Mouse (Mus musculus) left cerebral cortex, adult 9 months (tissue): ENCODE measurements around the gene Atad2b.

Source experiments
- DNase-seq, 2 experiments: peaks; one replicate each; pipeline ENCODE4 v3.0.0; 2022; ENCODE audit warnings: low spot score in 2 of 2

Atad2b gene

DNA sequence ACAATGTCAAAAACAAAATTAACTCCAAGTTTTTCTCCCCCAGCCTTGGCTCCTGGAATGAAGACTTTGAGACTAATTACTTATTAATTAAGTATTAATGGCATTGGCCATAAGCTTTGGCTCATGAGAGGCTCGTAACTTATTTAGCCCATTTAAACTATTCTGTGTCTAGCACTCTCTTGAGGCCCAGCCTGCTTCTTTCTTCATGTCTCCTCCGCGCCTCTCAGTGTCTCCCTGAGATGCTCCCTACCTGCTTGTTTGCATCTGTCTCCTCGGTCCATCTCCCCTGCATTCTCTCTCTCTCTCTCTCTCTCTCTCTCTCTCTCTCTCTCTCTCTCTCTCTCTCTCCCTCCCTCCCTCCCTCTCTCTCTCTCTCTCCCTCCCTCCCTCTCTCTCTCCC, 164.3 kb downstream of the Atad2b start:
- no peak for DNase-seq

DNA sequence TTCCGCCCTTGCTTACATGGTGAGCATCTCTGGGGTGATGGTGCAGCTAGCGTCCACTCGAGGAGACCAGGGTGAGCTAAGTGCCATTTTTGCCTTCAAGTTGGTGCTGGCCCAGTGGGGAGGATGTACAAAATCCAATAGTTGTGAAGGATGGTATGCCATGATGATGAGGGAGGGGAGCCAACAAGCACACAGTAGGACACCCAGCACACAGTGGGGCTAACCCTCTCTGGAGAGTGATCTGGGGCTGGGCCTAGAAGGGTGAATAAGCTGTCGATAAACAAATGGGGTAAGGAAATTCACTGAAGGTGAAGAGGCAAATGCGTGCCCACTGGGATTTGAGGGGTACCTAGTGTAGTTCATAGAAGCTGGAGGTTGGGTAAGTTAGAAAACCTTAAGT, 167.6 kb downstream of the Atad2b start:
- DNase-seq = no peak

DNA sequence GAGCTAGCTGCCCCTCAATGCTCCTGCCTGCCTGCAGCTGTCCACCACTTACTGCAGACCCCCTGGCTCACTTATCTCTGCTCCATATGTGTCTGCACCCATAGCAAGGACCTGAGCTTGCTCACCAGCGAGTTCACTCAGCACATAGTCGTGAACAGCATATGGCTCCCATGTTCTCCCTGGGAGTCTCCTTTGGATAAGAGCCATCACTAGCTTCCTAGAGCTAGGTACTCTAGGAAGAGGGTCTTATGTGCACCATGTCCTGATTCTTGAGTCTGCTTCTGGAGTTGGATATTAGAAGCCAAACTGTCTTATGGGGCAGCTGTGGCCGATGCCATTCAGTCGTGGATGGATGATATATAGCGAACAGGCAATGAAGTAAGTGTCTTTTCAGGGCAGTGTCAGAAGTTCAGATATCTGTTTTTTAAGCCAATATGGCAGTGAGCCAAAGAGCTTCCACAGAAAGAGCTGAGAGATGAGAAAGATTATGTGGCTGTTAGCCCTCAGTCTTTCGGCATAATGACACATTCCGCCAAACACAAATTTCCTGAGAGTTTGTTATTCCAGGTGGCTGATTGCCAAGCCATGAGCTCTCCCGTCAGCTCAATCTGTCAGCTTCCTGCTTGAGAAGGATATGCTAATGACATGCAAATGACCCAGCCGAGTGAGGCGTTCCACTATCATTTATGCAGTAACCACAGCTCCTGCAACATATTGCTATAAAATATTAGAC, 170.8 kb downstream of the Atad2b start:
- DNase-seq = peak; percentile 39 to 58

DNA sequence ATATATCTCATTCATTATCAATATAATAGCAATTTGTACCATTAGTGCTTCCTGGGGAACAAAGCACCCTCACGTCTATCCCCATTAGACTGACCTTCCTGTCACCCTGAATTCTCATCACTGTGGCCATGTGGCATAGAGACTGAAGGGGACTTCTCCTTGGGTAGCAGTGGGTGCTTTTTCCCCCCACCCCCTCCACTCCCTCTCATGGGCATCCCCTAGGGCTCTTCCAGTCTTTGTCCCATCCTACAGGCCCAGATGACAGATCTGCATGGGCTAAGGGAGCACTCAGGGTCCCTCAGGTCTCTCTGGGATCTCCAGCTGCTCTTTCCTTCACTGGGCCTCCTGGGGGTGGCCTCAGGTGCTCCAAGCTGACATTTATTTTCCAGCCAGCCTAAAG, 171.5 kb downstream of the Atad2b start:
- no peak for DNase-seq
